Mouse (Mus musculus) kidney, adult 2 months (tissue): Measurements from ENCODE around the gene Nlrp6. TPM values are rescaled to one million over a fixed set of nuclear protein-coding genes. Genes with fewer than 3 reads are reported as not detected.

Source experiments
- DNase-seq: peaks from one replicate; pipeline ENCODE4 v3.0.0; 2021
- H3K27ac ChIP-seq: fragments of 200-500 bp; 2 replicates; pipeline ENCODE4 v1.5.1; 2012; ENCODE audit warnings: low read depth, low read length, control low read depth, inconsistent platforms; ENCODE audit not compliant: insufficient read depth
- H3K27me3 ChIP-seq: fragments of 200-500 bp; replicated peaks from 2 replicates; pipeline ENCODE4 v1.6.1; 2012; ENCODE audit warnings: mild to moderate bottlenecking, moderate library complexity, low read length, inconsistent platforms; ENCODE audit not compliant: control insufficient read depth, insufficient read depth
- H3K36me3 ChIP-seq: fragments of 200-500 bp; 2 replicates; pipeline ENCODE4 v1.6.1; 2012; ENCODE audit warnings: mild to moderate bottlenecking, moderate library complexity, low read length, inconsistent platforms; ENCODE audit not compliant: control insufficient read depth, insufficient read depth
- H3K4me1 ChIP-seq: fragments of 200-500 bp; 2 replicates; pipeline ENCODE4 v1.6.1; 2011; ENCODE audit warnings: low read length; ENCODE audit not compliant: control insufficient read depth, insufficient read depth
- H3K4me3 ChIP-seq: fragments of 200-500 bp; 2 replicates; pipeline ENCODE4 v1.5.1; 2011; ENCODE audit warnings: mild to moderate bottlenecking, low read depth, low read length, control low read depth; ENCODE audit not compliant: insufficient read depth
- CTCF ChIP-seq: fragments of 200-500 bp; conservative IDR thresholded peaks from 2 replicates; pipeline ENCODE4 v1.5.1; 2011; ENCODE audit warnings: low read depth, mild to moderate bottlenecking, control low read depth, low read length, moderate library complexity, mixed read lengths; ENCODE audit not compliant: insufficient read depth, insufficient read length
- POLR2A ChIP-seq: fragments of 200-500 bp; IDR thresholded peaks from one replicate; pipeline ENCODE4 v1.6.1; 2011; ENCODE audit warnings: low read depth, low read length, control low read depth
- WGBS: fragments of 180-500 bp; shearing (Covaris S2); methylation state at CpG from one replicate; pipeline ENCODE4 v1.1.7; 2018; 5-methylcytosine and 5-hydroxymethylcytosine counted together
- polyA plus RNA-seq: library from polyadenylated mRNA; depleted of rRNA; stranded (reverse); fragments of >200 nt; gene quantifications from 2 replicates; pipeline ENCODE4 v1.2.3, GENCODE M21; 2012

The Nlrp6 gene
- polyA plus RNA-seq, 1 experiment = 56.6 TPM

DNA sequence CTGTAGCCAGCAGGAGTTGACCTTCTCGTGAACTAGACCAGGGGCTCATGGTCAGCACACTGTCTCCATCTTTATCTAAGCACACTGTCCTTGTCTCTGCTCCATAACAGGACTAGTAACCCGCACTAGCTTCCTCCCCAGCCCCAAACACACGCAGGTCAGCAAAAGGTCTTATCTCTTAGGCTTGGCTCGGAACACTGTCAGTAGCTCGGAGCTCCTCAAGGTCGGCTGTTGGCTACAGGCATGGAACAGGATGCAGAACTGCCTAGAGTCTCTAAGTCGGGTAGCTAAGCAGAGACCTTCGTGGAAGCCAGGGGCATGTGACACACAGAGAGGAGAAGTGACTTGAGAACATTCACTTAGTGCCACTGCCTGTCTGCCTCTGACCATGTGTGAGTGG is 27.5 kb downstream of the Nlrp6 start:
- Histone ChIP-seq H3K4me1 (no peaks in the 10 kb centered on the region), H3K36me3 (no peaks in the 10 kb centered on the region), H3K27ac (no peak overlapping the region), H3K27me3 (no peaks in the 10 kb centered on the region), H3K4me3 (no peak overlapping the region)
- no peak for TF ChIP-seq CTCF
- no peak for TF ChIP-seq POLR2A
- DNase-seq = peak; percentile 46
- WGBS = 62% methylated on average over 8 of the region's 8 CpGs

GRCm38 (mm10) chr7:140949255-140949654 is 28.6 kb downstream of the Nlrp6 start:
- WGBS = 92% methylated on average over 6 of the region's 6 CpGs
- Histone ChIP-seq H3K36me3 (no peaks in the 10 kb centered on the region), H3K4me3 (no peak overlapping the region), H3K27ac (no peak overlapping the region), H3K27me3 (no peaks in the 10 kb centered on the region), H3K4me1 (no peaks in the 10 kb centered on the region)
- no peak for DNase-seq
- no peak for TF ChIP-seq POLR2A
- no peak for TF ChIP-seq CTCF

DNA sequence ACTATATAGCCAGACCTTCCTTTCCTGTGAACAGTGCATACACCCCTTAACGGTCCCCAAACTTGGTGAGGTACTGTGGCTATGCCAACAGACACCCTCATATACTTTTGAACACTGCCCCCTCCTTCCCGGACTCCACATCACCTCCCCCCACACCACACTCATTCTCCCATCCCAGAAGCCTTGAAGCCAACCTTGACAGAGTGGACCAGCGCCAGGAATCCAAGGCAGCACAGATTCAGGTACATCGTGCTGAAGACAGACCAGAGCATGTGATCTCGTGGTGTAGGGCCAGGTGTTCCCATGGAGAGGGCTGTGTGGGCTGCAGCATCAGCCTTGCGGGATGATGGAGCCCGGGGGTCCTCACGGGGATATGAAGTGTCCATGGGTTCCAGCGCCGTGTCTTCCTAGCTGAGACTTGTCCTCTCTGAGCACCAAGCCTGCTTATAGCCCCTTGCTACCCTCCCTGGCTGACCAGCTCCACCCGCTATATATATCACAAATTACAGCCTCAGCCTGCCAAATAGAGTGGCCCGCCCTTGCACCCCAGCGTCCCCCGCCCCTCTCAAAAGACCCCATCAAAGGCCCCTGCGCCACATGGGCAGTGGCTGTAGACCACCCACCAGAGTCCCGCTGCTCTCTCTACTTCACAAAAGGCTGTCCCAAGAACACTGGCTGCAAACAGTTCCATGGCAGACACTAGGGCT is 29.3 kb downstream of the Nlrp6 start, which contains the start of gene Ifitm5:
Gene Ifitm5 (minus strand): TSS at position 468 of the 707 bp plus-strand sequence.
- Histone ChIP-seq H3K4me1 (no peaks in the 10 kb centered on the region), H3K4me3 (no peak within 1 kb of the TSS), H3K27me3 (no peaks in the 10 kb centered on the region), H3K36me3 (no peaks in the 10 kb centered on the region), H3K27ac (peak within 1 kb of the TSS; percentile 4)
- no peak for DNase-seq
- 74% methylated on average over 16 of the region's 16 CpGs for WGBS
- TF ChIP-seq POLR2A = no peak
- TF ChIP-seq CTCF = no peak

- peak overlapping the region; percentile 30 for H3K27ac ChIP-seq
- DNase-seq = peak; percentile 79
- TF ChIP-seq POLR2A (no peak), CTCF (no peak)
- no peaks in the 10 kb centered on the region for H3K4me1 ChIP-seq
- H3K36me3 ChIP-seq = no peaks in the 10 kb centered on the region
- no peak overlapping the region for H3K4me3 ChIP-seq
- WGBS = 39% methylated on average over 8 of the region's 8 CpGs
- no peaks in the 10 kb centered on the region for H3K27me3 ChIP-seq
Measured at GRCm38 (mm10) chr7:140951051-140951450, 30.3 kb downstream of the Nlrp6 start.

- Histone ChIP-seq H3K36me3 (no peaks in the 10 kb centered on the region), H3K27ac (no peak overlapping the region), H3K4me1 (no peaks in the 10 kb centered on the region), H3K4me3 (no peak overlapping the region), H3K27me3 (no peaks in the 10 kb centered on the region)
- TF ChIP-seq POLR2A = no peak
- no peak for TF ChIP-seq CTCF
- no peak for DNase-seq
- WGBS = 55% methylated on average over 6 of the region's 6 CpGs
Measured at GRCm38 (mm10) chr7:140951765-140952164, 31.1 kb downstream of the Nlrp6 start.

DNA sequence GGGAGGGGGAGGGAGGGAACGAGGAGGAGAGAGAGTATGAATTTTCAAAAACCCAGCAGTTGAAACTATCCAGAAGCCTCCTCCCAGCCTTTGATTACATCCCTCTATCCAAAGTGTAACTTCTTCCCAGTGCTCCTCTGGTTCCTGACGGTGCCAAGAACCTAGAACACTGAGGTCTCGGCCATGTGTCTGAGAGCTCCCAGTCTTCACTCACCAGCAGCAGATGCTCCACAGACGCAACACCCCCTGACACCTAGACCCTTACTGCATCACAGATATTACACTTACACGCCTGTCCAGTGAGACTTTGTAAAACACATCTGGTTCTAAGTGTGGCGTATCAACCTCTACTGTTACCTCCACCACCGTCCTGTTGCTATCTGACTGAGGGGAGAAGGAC is 31.7 kb downstream of the Nlrp6 start:
- Histone ChIP-seq H3K36me3 (no peaks in the 10 kb centered on the region), H3K4me3 (no peak overlapping the region), H3K4me1 (no peaks in the 10 kb centered on the region), H3K27me3 (no peaks in the 10 kb centered on the region), H3K27ac (peak overlapping the region; percentile 60; the same call in 1 of the 2 replicates)
- WGBS = 77% methylated on average over 7 of the region's 7 CpGs
- TF ChIP-seq CTCF = no peak
- TF ChIP-seq POLR2A = no peak
- DNase-seq = no peak

DNA sequence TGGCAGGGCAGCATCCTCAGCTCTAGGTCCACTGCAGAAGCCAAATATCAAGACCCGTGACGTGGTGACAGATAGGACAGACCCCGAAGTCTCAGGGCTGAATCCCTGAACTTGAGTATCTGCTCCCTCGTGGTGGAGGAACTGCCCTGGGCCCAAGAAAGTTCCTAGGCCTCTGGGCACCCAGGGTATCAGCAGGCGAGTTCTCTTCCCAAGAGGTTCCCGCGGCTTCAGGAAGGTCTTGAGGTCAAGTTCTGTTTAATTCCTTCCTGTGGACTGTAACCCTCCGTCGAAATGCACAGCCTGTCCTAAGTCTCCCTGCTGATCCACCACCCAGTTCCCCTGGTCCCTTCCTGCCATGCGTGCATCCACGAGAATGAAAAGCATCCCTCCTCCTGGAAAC is 32.4 kb downstream of the Nlrp6 start:
- TF ChIP-seq POLR2A = no peak
- TF ChIP-seq CTCF = no peak
- WGBS = 57% methylated on average over 11 of the region's 11 CpGs
- H3K4me3 ChIP-seq = no peak overlapping the region
- H3K4me1 ChIP-seq = no peaks in the 10 kb centered on the region
- DNase-seq = no peak
- no peaks in the 10 kb centered on the region for H3K36me3 ChIP-seq
- H3K27ac ChIP-seq = peak overlapping the region; percentile 60
- no peaks in the 10 kb centered on the region for H3K27me3 ChIP-seq
